In genomic region chr9:103761151-103761571, GRCm38 (mm10) we compare ENCODE assay signal across 8 mouse cellular contexts. TPM values are rescaled to one million over a fixed set of nuclear protein-coding genes. Genes with fewer than 3 reads are reported as not detected.
DNase-seq lines count a peak whose midpoint lies in the region; ATAC-seq and TF ChIP-seq lines count a peak whose summit lies in the region.

No protein-coding gene starts in this region.

- TF ChIP-seq CTCF in thymus, adult 2 months (IDR thresholded peaks at IDR 0.05; ENCODE audit: borderline replicate concordance, control insufficient read depth, extremely low read depth, insufficient read depth, low read length, poor library complexity) = no peak

- intact Hi-C loops in gastrocnemius, postnatal 14 days (cut with DNase I; ENCODE audit: low total_unique reads) = no loop called here

- H3K27ac ChIP-seq in thymus, adult 2 months (ENCODE audit: control insufficient read depth, insufficient read depth, low read length) = no peak overlapping the region
- peak overlapping the region; percentile 70 for H3K27ac ChIP-seq in hindbrain, embryonic 15.5 days (replicated peaks)
- H3K27ac ChIP-seq in midbrain, embryonic 16.5 days (ENCODE audit: low read length) = peak overlapping the region; percentile 74

- peak; percentile 4 for DNase-seq in gastrocnemius, postnatal 14 days
- DNase-seq in gastrocnemius, postnatal 25 days = no peak
- no peak for DNase-seq in thymus, adult 2 months
- DNase-seq in thymus, postnatal 25 days = no peak
- DNase-seq in spleen, postnatal 14 days (ENCODE audit: low spot score in 2 of 2) = no peak
- no peak for DNase-seq in cerebellum, postnatal 36 days

- peak overlapping the region; percentile 77 for H3K4me2 ChIP-seq in hindbrain, embryonic 15.5 days
- peak overlapping the region; percentile 79 for H3K4me2 ChIP-seq in midbrain, embryonic 16.5 days (ENCODE audit: low read length)

- no peaks in the 10 kb centered on the region for H3K36me3 ChIP-seq in thymus, adult 2 months (ENCODE audit: control insufficient read depth, insufficient read depth, low read length)
- no peaks in the 10 kb centered on the region for H3K36me3 ChIP-seq in hindbrain, embryonic 15.5 days
- H3K36me3 ChIP-seq in midbrain, embryonic 16.5 days (ENCODE audit: control insufficient read depth, insufficient read depth, low read length) = no peaks in the 10 kb centered on the region

- H3K27me3 ChIP-seq in thymus, adult 2 months (ENCODE audit: control insufficient read depth, insufficient read depth, low read length) = peaks cover 12% of the 10 kb centered on the region
- H3K27me3 ChIP-seq in hindbrain, embryonic 15.5 days = no peaks in the 10 kb centered on the region; the same call in 1 of the 2 replicates
- no peaks in the 10 kb centered on the region for H3K27me3 ChIP-seq in midbrain, embryonic 16.5 days (ENCODE audit: control insufficient read depth, insufficient read depth, low read depth, low read length)

- H3K4me3 ChIP-seq in thymus, adult 2 months (ENCODE audit: control insufficient read depth, insufficient read depth, low read length) = peak overlapping the region; percentile 36
- H3K4me3 ChIP-seq in hindbrain, embryonic 15.5 days = peak overlapping the region; percentile 68
- H3K4me3 ChIP-seq in midbrain, embryonic 16.5 days (ENCODE audit: low read depth, low read length) = peak overlapping the region; percentile 86

- H3K9me3 ChIP-seq in hindbrain, embryonic 15.5 days = no peaks in the 10 kb centered on the region
- no peaks in the 10 kb centered on the region for H3K9me3 ChIP-seq in midbrain, embryonic 16.5 days (replicated peaks; ENCODE audit: control insufficient read depth, low read length, poor library complexity, severe bottlenecking)

- 2% methylated on average over 30 of the region's 30 CpGs for WGBS in thymus, adult 2 months
- under 1% methylated on average over 30 of the region's 30 CpGs for WGBS in hindbrain, embryonic 15.5 days
- WGBS in midbrain, embryonic 16.5 days = under 1% methylated on average over 30 of the region's 30 CpGs

- no peak for TF ChIP-seq POLR2A in thymus, adult 2 months (IDR thresholded peaks at IDR 0.05; ENCODE audit: control insufficient read depth, extremely low read depth, insufficient read depth, low read length, poor library complexity)

- peak overlapping the region; percentile 69 for H3K9ac ChIP-seq in hindbrain, embryonic 15.5 days
- H3K9ac ChIP-seq in midbrain, embryonic 16.5 days (ENCODE audit: low read depth, low read length) = peak overlapping the region; percentile 92

- ATAC-seq in hindbrain, embryonic 15.5 days (ENCODE audit: low FRiP score, low read depth) = peak; percentile 30; the same call in 1 of the 2 replicates
- peak; percentile 29 for ATAC-seq in midbrain, embryonic 16.5 days

- H3K4me1 ChIP-seq in thymus, adult 2 months (replicated peaks; ENCODE audit: control insufficient read depth, insufficient read depth, low read length) = peaks cover 11% of the 10 kb centered on the region; the same call in 1 of the 2 replicates
- H3K4me1 ChIP-seq in hindbrain, embryonic 15.5 days (replicated peaks) = peaks cover 19% of the 10 kb centered on the region
- H3K4me1 ChIP-seq in midbrain, embryonic 16.5 days (ENCODE audit: control insufficient read depth, insufficient read depth, low read length) = peaks cover 12% of the 10 kb centered on the region

RNA-seq across cellular contexts. Expression of gene Tmem108, which starts 0.5 kb away (rescaled TPM):
- total RNA-seq in gastrocnemius, postnatal 14 days (2021) = under 1 TPM; 0.07 to 0.29 TPM
- not detected for total RNA-seq in gastrocnemius, postnatal 25 days (2021)
- 4.4 and 6.1 TPM in 2 replicates for polyA plus RNA-seq in thymus, adult 2 months (2012; rRNA removed)
- polyA plus RNA-seq in hindbrain, embryonic 15.5 days (2015; fragmentation: Nextera tagmentation; extraction: Ambion mirVana) = 25.7 and 30.2 TPM in 2 replicates
- 28.9 and 29.6 TPM in 2 replicates for polyA plus RNA-seq in midbrain, embryonic 16.5 days (2015; fragmentation: Nextera tagmentation; extraction: Ambion mirVana)

Comparison
In these comparisons a context has a peak if more than half of its experiments do, and no peak if none do; other contexts are left out.
1. H3K4me3 ChIP-seq: peak in every context shown above with its lines; median percentile 86 in midbrain, embryonic 16.5 days; 68 in hindbrain, embryonic 15.5 days; 36 in thymus, adult 2 months.